Mouse (Mus musculus): ENCODE measurements around the gene Cartpt.
"Not testable (repeated sequence)": the region's sequence is repeated elsewhere in the genome, so short reads cannot be mapped to it uniquely, and the experiment has no call there.

- not testable (repeated sequence) for TF ChIP-seq CTCF, EP300 (IDR thresholded peaks at IDR 0.05)
Measured at GRCm38 (mm10) chr13:99881774-99882173, 19.1 kb downstream of the Cartpt start.

Data from lung, postnatal 0 days (tissue).